In genomic region chr2:180220165-180220564, GRCm38 (mm10) we compare ENCODE assay signal across 15 mouse cellular contexts. TPM values are rescaled to one million over a fixed set of nuclear protein-coding genes. Genes with fewer than 3 reads are reported as not detected.
DNase-seq lines count a peak whose midpoint lies in the region; ATAC-seq and TF ChIP-seq lines count a peak whose summit lies in the region.
"Had no signal": no experiment of that assay in that cellular context is flagged by ENCODE, and none has a peak within 500 bp of the region (broad histone marks: within the 10 kb centered on the region; RNA-seq: fewer than 3 reads in every experiment).

No protein-coding gene starts in this region.

- H3K27ac ChIP-seq in heart, embryonic 10.5 days: peak overlapping the region; percentile 31; the same call in 1 of the 2 replicates
- no peak overlapping the region for H3K27ac ChIP-seq in heart, embryonic 11.5 days (ENCODE audit: low read depth, low read length)
- peak overlapping the region; percentile 78 for H3K27ac ChIP-seq in kidney, embryonic 15.5 days
- H3K27ac ChIP-seq in lung, postnatal 0 days (ENCODE audit: low read length): peak overlapping the region; percentile 94
- H3K27ac ChIP-seq in layer of hippocampus, adult 2 months: no peak overlapping the region
- H3K27ac ChIP-seq: embryonic facial prominence, embryonic 12.5 days; forebrain, embryonic 15.5 days; liver, embryonic 12.5 days had no signal

- peak; percentile 84 for TF ChIP-seq EP300 in lung, postnatal 0 days (IDR thresholded peaks at IDR 0.05)

- no peak for ATAC-seq in heart, embryonic 11.5 days (replicated peaks; ENCODE audit: insufficient number of reproducible peaks, low FRiP score, low TSS enrichment)
- no peak for ATAC-seq in kidney, embryonic 15.5 days (replicated peaks; ENCODE audit: low FRiP score)
- ATAC-seq in lung, postnatal 0 days: peak; percentile 40
- ATAC-seq: forebrain, embryonic 15.5 days; liver, embryonic 12.5 days; midbrain, embryonic 16.5 days had no signal

- H3K9ac ChIP-seq in heart, embryonic 11.5 days (ENCODE audit: low read depth, low read length): no peak overlapping the region
- peak overlapping the region; percentile 26; the same call in 1 of the 2 replicates for H3K9ac ChIP-seq in kidney, embryonic 15.5 days
- H3K9ac ChIP-seq in lung, postnatal 0 days (replicated peaks; ENCODE audit: low read depth): no peak overlapping the region
- H3K9ac ChIP-seq: embryonic facial prominence, embryonic 12.5 days; forebrain, embryonic 15.5 days; liver, embryonic 12.5 days had no signal

- H3K4me2 ChIP-seq in heart, embryonic 11.5 days: no peak overlapping the region
- H3K4me2 ChIP-seq in kidney, embryonic 15.5 days: no peak overlapping the region
- peak overlapping the region; percentile 25; the same call in 1 of the 2 replicates for H3K4me2 ChIP-seq in lung, postnatal 0 days (replicated peaks; ENCODE audit: low read depth, low read length)
- H3K4me2 ChIP-seq: embryonic facial prominence, embryonic 12.5 days; forebrain, embryonic 15.5 days; liver, embryonic 12.5 days had no signal

- peaks cover 17% of the 10 kb centered on the region for H3K36me3 ChIP-seq in heart, embryonic 10.5 days
- H3K36me3 ChIP-seq in heart, embryonic 11.5 days (ENCODE audit: control insufficient read depth, insufficient read depth, low read length): no peaks in the 10 kb centered on the region
- no peaks in the 10 kb centered on the region for H3K36me3 ChIP-seq in kidney, embryonic 15.5 days
- peaks cover 5% of the 10 kb centered on the region; the same call in 1 of the 2 replicates for H3K36me3 ChIP-seq in lung, postnatal 0 days (ENCODE audit: insufficient read depth, low read length)
- H3K36me3 ChIP-seq: embryonic facial prominence, embryonic 12.5 days; forebrain, embryonic 15.5 days; liver, embryonic 12.5 days had no signal

- H3K4me3 ChIP-seq in heart, embryonic 10.5 days: no peak overlapping the region
- no peak overlapping the region for H3K4me3 ChIP-seq in heart, embryonic 11.5 days (ENCODE audit: low read depth, low read length)
- no peak overlapping the region for H3K4me3 ChIP-seq in kidney, embryonic 15.5 days (replicated peaks)
- no peak overlapping the region for H3K4me3 ChIP-seq in lung, postnatal 0 days (ENCODE audit: low read depth, low read length)
- H3K4me3 ChIP-seq in layer of hippocampus, adult 2 months: no peak overlapping the region
- H3K4me3 ChIP-seq: embryonic facial prominence, embryonic 12.5 days; forebrain, embryonic 15.5 days; liver, embryonic 12.5 days had no signal

- peak; percentile 19; the same call in 1 of the 2 replicates for TF ChIP-seq CTCF in lung, postnatal 0 days (IDR thresholded peaks at IDR 0.05)
- TF ChIP-seq CTCF in layer of hippocampus, adult 2 months (conservative IDR thresholded peaks at IDR 0.05): no peak

- H3K27me3 ChIP-seq in heart, embryonic 10.5 days (ENCODE audit: insufficient read depth, poor library complexity, severe bottlenecking): peaks cover 22% of the 10 kb centered on the region; the same call in 1 of the 2 replicates
- peaks cover 4% of the 10 kb centered on the region; the same call in 1 of the 2 replicates for H3K27me3 ChIP-seq in heart, embryonic 11.5 days (ENCODE audit: control insufficient read depth, insufficient read depth, low read length)
- H3K27me3 ChIP-seq in kidney, embryonic 15.5 days: peaks cover 21% of the 10 kb centered on the region
- H3K27me3 ChIP-seq in lung, postnatal 0 days (replicated peaks; ENCODE audit: insufficient read depth, low read length): no peaks in the 10 kb centered on the region

- DNase-seq in heart, embryonic 10.5 days (ENCODE audit: low spot score): no peak
- DNase-seq in ZHBTc4 (ENCODE audit: low read depth, low spot score): peak; percentile 93
- peak; percentile 83 for DNase-seq in lung, postnatal 0 days (ENCODE audit: low spot score)
- DNase-seq in left cerebral cortex, adult 8-10 months (ENCODE audit: low spot score in 2 of 2): no peak
- DNase-seq in layer of hippocampus, adult 2 months (ENCODE audit: low spot score in 2 of 2): no peak
- no peak for DNase-seq in cerebellum, postnatal 36 days
- DNase-seq: cerebellum, adult 2 months; heart, postnatal 4 days; thymus, adult 18-20 months had no signal

- H3K4me1 ChIP-seq in heart, embryonic 10.5 days: peaks cover 95% of the 10 kb centered on the region
- peaks cover 44% of the 10 kb centered on the region for H3K4me1 ChIP-seq in heart, embryonic 11.5 days (ENCODE audit: control insufficient read depth, insufficient read depth, low read length)
- peaks cover 91% of the 10 kb centered on the region for H3K4me1 ChIP-seq in kidney, embryonic 15.5 days
- H3K4me1 ChIP-seq in lung, postnatal 0 days (ENCODE audit: insufficient read depth, low read depth, low read length): peaks cover 76% of the 10 kb centered on the region

- H3K9me3 ChIP-seq in heart, embryonic 10.5 days: no peaks in the 10 kb centered on the region
- H3K9me3 ChIP-seq in heart, embryonic 11.5 days (replicated peaks; ENCODE audit: control insufficient read depth, low read length): no peaks in the 10 kb centered on the region
- no peaks in the 10 kb centered on the region for H3K9me3 ChIP-seq in kidney, embryonic 15.5 days (replicated peaks)
- H3K9me3 ChIP-seq in lung, postnatal 0 days (ENCODE audit: low read length): no peaks in the 10 kb centered on the region
- H3K9me3 ChIP-seq: embryonic facial prominence, embryonic 12.5 days; forebrain, embryonic 15.5 days; liver, embryonic 12.5 days had no signal

- WGBS in heart, embryonic 10.5 days: 56% methylated on average over 9 of the region's 9 CpGs
- 60% methylated on average over 9 of the region's 9 CpGs for WGBS in heart, embryonic 11.5 days (ENCODE audit: insufficient replicate concordance)
- 65% methylated on average over 9 of the region's 9 CpGs for WGBS in kidney, embryonic 15.5 days
- 39% methylated on average over 9 of the region's 9 CpGs for WGBS in lung, postnatal 0 days

RNA-seq across cellular contexts. Expression of gene Lama5, which starts 5.5 kb away (rescaled TPM):
- polyA plus RNA-seq in heart, embryonic 10.5 days (2016; fragmentation: Nextera tagmentation; extraction: Ambion mirVana): 23.6 and 30.8 TPM in 2 replicates
- polyA plus RNA-seq in heart, embryonic 11.5 days (2014; fragmentation: Nextera tagmentation; extraction: Ambion mirVana): 24.0 and 27.5 TPM in 2 replicates
- 40.6 and 46.7 TPM in 2 replicates for polyA plus RNA-seq in kidney, embryonic 15.5 days (2015; fragmentation: Nextera tagmentation; extraction: Ambion mirVana)
- 83.7 and 85.3 TPM in 2 replicates for polyA plus RNA-seq in lung, postnatal 0 days (2015; fragmentation: Nextera tagmentation; extraction: Ambion mirVana)
- 10 to 100 TPM in 1 of 4 experiments, 1 to 10 TPM in 3; 5.9 to 11.1 (median 7.3) TPM for total RNA-seq in left cerebral cortex, adult 8-10 months (2022)
- 1 to 10 TPM; 6.9 to 8.9 TPM for total RNA-seq in layer of hippocampus, adult 2 months (2021)

RNA-seq across cellular contexts. Expression of gene Rps21, which starts 37.0 kb away (rescaled TPM):
- polyA plus RNA-seq in heart, embryonic 10.5 days (2016; fragmentation: Nextera tagmentation; extraction: Ambion mirVana): 332 and 360 TPM in 2 replicates
- 347 and 390 TPM in 2 replicates for polyA plus RNA-seq in heart, embryonic 11.5 days (2014; fragmentation: Nextera tagmentation; extraction: Ambion mirVana)
- 637 and 713 TPM in 2 replicates for polyA plus RNA-seq in kidney, embryonic 15.5 days (2015; fragmentation: Nextera tagmentation; extraction: Ambion mirVana)
- 418 and 453 TPM in 2 replicates for polyA plus RNA-seq in lung, postnatal 0 days (2015; fragmentation: Nextera tagmentation; extraction: Ambion mirVana)
- 100 to 1,000 TPM; 616 to 845 (median 743) TPM for total RNA-seq in left cerebral cortex, adult 8-10 months (2022)
- 100 to 1,000 TPM; 713 to 738 TPM for total RNA-seq in layer of hippocampus, adult 2 months (2021)

RNA-seq across cellular contexts. Expression of gene Adrm1, which starts 48.9 kb away (rescaled TPM):
- 202 and 240 TPM in 2 replicates for polyA plus RNA-seq in heart, embryonic 10.5 days (2016; fragmentation: Nextera tagmentation; extraction: Ambion mirVana)
- polyA plus RNA-seq in heart, embryonic 11.5 days (2014; fragmentation: Nextera tagmentation; extraction: Ambion mirVana): 121 and 126 TPM in 2 replicates
- polyA plus RNA-seq in kidney, embryonic 15.5 days (2015; fragmentation: Nextera tagmentation; extraction: Ambion mirVana): 193 and 207 TPM in 2 replicates
- 119 and 136 TPM in 2 replicates for polyA plus RNA-seq in lung, postnatal 0 days (2015; fragmentation: Nextera tagmentation; extraction: Ambion mirVana)
- 100 to 1,000 TPM; 107 to 109 (median 108) TPM for total RNA-seq in left cerebral cortex, adult 8-10 months (2022)
- total RNA-seq in layer of hippocampus, adult 2 months (2021): 100 to 1,000 TPM; 105 to 108 TPM

RNA-seq across cellular contexts. Expression of gene Cables2, which starts 53.1 kb away (rescaled TPM):
- polyA plus RNA-seq in heart, embryonic 10.5 days (2016; fragmentation: Nextera tagmentation; extraction: Ambion mirVana): 12.4 and 13.1 TPM in 2 replicates
- polyA plus RNA-seq in heart, embryonic 11.5 days (2014; fragmentation: Nextera tagmentation; extraction: Ambion mirVana): 11.8 TPM in 2 replicates
- polyA plus RNA-seq in kidney, embryonic 15.5 days (2015; fragmentation: Nextera tagmentation; extraction: Ambion mirVana): 11.8 and 12.3 TPM in 2 replicates
- polyA plus RNA-seq in lung, postnatal 0 days (2015; fragmentation: Nextera tagmentation; extraction: Ambion mirVana): 15.5 and 16.1 TPM in 2 replicates
- 10 to 100 TPM; 27.2 to 31.6 (median 27.7) TPM for total RNA-seq in left cerebral cortex, adult 8-10 months (2022)
- total RNA-seq in layer of hippocampus, adult 2 months (2021): 10 to 100 TPM; 31.6 to 37.5 TPM

Comparison
In these comparisons a context has a peak if more than half of its experiments do, and no peak if none do; other contexts are left out.
1. H3K27ac ChIP-seq: peak in heart, embryonic 10.5 days (single experiment), kidney, embryonic 15.5 days (single experiment) and lung, postnatal 0 days (single experiment); none in heart, embryonic 11.5 days (single experiment) and layer of hippocampus, adult 2 months (single experiment).
2. DNase-seq: peak in ZHBTc4 (single experiment) and lung, postnatal 0 days (single experiment); none in heart, embryonic 10.5 days (single experiment), left cerebral cortex, adult 8-10 months (0 of 2), layer of hippocampus, adult 2 months (0 of 2) and cerebellum, postnatal 36 days (0 of 2).